Mouse (Mus musculus): ENCODE measurements around the gene 5730596B20Rik. TPM values are rescaled to one million over a fixed set of nuclear protein-coding genes. Genes with fewer than 3 reads are reported as not detected.

The 5730596B20Rik gene
- polyA plus RNA-seq, 1 experiment from 2014 or later = 1.5 TPM

- Histone ChIP-seq H3K36me3 (ENCODE audit: insufficient read depth, low read length) (no peaks in the 10 kb centered on the region), H3K4me1 (ENCODE audit: insufficient read depth, low read depth, low read length) (peaks cover 3% of the 10 kb centered on the region; the same call in 1 of the 2 replicates), H3K4me2 (replicated peaks; ENCODE audit: low read depth, low read length) (peak overlapping the region; percentile 75), H3K9ac (replicated peaks; ENCODE audit: low read depth) (no peak overlapping the region), H3K27me3 (replicated peaks; ENCODE audit: insufficient read depth, low read length) (peaks cover 62% of the 10 kb centered on the region), H3K4me3 (ENCODE audit: low read depth, low read length) (peak overlapping the region; percentile 40), H3K27ac (ENCODE audit: low read length) (no peak overlapping the region), H3K9me3 (ENCODE audit: low read length) (no peaks in the 10 kb centered on the region)
- 44% methylated on average over 12 of the region's 12 CpGs for WGBS
- no peak for TF ChIP-seq EP300 (IDR thresholded peaks at IDR 0.05)
- TF ChIP-seq CTCF (IDR thresholded peaks at IDR 0.05) = no peak
- ATAC-seq (no peak), DNase-seq (ENCODE audit: low spot score) (no peak)
Measured at GRCm38 (mm10) chr6:52209685-52210046, 32.4 kb downstream of the 5730596B20Rik start.

- Histone ChIP-seq H3K9me3 (ENCODE audit: low read length) (no peaks in the 10 kb centered on the region), H3K27me3 (replicated peaks; ENCODE audit: insufficient read depth, low read length) (peaks cover 73% of the 10 kb centered on the region), H3K4me1 (ENCODE audit: insufficient read depth, low read depth, low read length) (peaks cover 3% of the 10 kb centered on the region; the same call in 1 of the 2 replicates), H3K4me2 (replicated peaks; ENCODE audit: low read depth, low read length) (peak overlapping the region; percentile 61), H3K36me3 (ENCODE audit: insufficient read depth, low read length) (no peaks in the 10 kb centered on the region), H3K27ac (ENCODE audit: low read length) (no peak overlapping the region), H3K9ac (replicated peaks; ENCODE audit: low read depth) (no peak overlapping the region), H3K4me3 (ENCODE audit: low read depth, low read length) (peak overlapping the region; percentile 48)
- 3% methylated on average over 37 of the region's 37 CpGs for WGBS
- DNase-seq (ENCODE audit: low spot score) (peak; percentile 87), ATAC-seq (peak; percentile 74)
- peak; percentile 83 for TF ChIP-seq CTCF (IDR thresholded peaks at IDR 0.05)
- TF ChIP-seq EP300 (IDR thresholded peaks at IDR 0.05) = no peak
Measured at GRCm38 (mm10) chr6:52211170-52211935, 34.1 kb downstream of the 5730596B20Rik start.

- ATAC-seq = no peak
- no peak for TF ChIP-seq EP300 (IDR thresholded peaks at IDR 0.05)
- no peak for TF ChIP-seq CTCF (IDR thresholded peaks at IDR 0.05)
- peak overlapping the region; percentile 76; the same call in 1 of the 2 replicates for H3K27ac ChIP-seq (ENCODE audit: low read length)
- no peak overlapping the region for H3K9ac ChIP-seq (replicated peaks; ENCODE audit: low read depth)
- H3K27me3 ChIP-seq (replicated peaks; ENCODE audit: insufficient read depth, low read length) = peaks cover 72% of the 10 kb centered on the region
- H3K4me2 ChIP-seq (replicated peaks; ENCODE audit: low read depth, low read length) = peak overlapping the region; percentile 61
- H3K4me3 ChIP-seq (ENCODE audit: low read depth, low read length) = peak overlapping the region; percentile 48
- H3K36me3 ChIP-seq (ENCODE audit: insufficient read depth, low read length) = no peaks in the 10 kb centered on the region
- H3K4me1 ChIP-seq (ENCODE audit: insufficient read depth, low read depth, low read length) = peaks cover 6% of the 10 kb centered on the region
- 10% methylated on average over 13 of the region's 13 CpGs for WGBS
- no peak for DNase-seq (ENCODE audit: low spot score)
- H3K9me3 ChIP-seq (ENCODE audit: low read length) = no peaks in the 10 kb centered on the region
Measured at GRCm38 (mm10) chr6:52211961-52212360, 34.7 kb downstream of the 5730596B20Rik start.

- Histone ChIP-seq H3K9me3 (ENCODE audit: low read length) (no peaks in the 10 kb centered on the region), H3K4me3 (ENCODE audit: low read depth, low read length) (peak overlapping the region; percentile 48), H3K9ac (replicated peaks; ENCODE audit: low read depth) (0 out of 2 replicates have a peak overlapping the region, but pooled peaks have one; percentile 32), H3K27me3 (replicated peaks; ENCODE audit: insufficient read depth, low read length) (peaks cover 72% of the 10 kb centered on the region), H3K36me3 (ENCODE audit: insufficient read depth, low read length) (no peaks in the 10 kb centered on the region), H3K27ac (ENCODE audit: low read length) (peak overlapping the region; percentile 76), H3K4me1 (ENCODE audit: insufficient read depth, low read depth, low read length) (peaks cover 11% of the 10 kb centered on the region), H3K4me2 (replicated peaks; ENCODE audit: low read depth, low read length) (peak overlapping the region; percentile 61)
- 5% methylated on average over 21 of the region's 22 CpGs for WGBS
- DNase-seq (ENCODE audit: low spot score) (no peak), ATAC-seq (0 out of 2 replicates have a peak, but pooled peaks have one; percentile 10)
- TF ChIP-seq CTCF (IDR thresholded peaks at IDR 0.05) (0 out of 2 replicates have a peak, but pooled peaks have one; percentile 9), EP300 (IDR thresholded peaks at IDR 0.05) (no peak)
Measured at GRCm38 (mm10) chr6:52212556-52213118, 35.3 kb downstream of the 5730596B20Rik start.

GRCm38 (mm10) chr6:52213119-52213986, 36.1 kb downstream of the 5730596B20Rik start, which contains the start of the genes Hoxa3 and Gm28308:
Gene Hoxa3, minus strand, starts transcription at chr6:52213336.
Gene Gm28308, minus strand, starts transcription at chr6:52213339.
- ATAC-seq (peak; percentile 23), DNase-seq (ENCODE audit: low spot score) (peak; percentile 80)
- TF ChIP-seq CTCF (IDR thresholded peaks at IDR 0.05) = no peak
- no peak for TF ChIP-seq EP300 (IDR thresholded peaks at IDR 0.05)
- peaks cover 13% of the 10 kb centered on the region for H3K4me1 ChIP-seq (ENCODE audit: insufficient read depth, low read depth, low read length)
- peak within 1 kb of the TSS; percentile 76 for H3K27ac ChIP-seq (ENCODE audit: low read length)
- H3K4me2 ChIP-seq (replicated peaks; ENCODE audit: low read depth, low read length) = peak within 1 kb of the TSS; percentile 61
- 8% methylated on average over 38 of the region's 38 CpGs for WGBS
- H3K27me3 ChIP-seq (replicated peaks; ENCODE audit: insufficient read depth, low read length) = peaks cover 73% of the 10 kb centered on the region
- H3K36me3 ChIP-seq (ENCODE audit: insufficient read depth, low read length) = no peaks in the 10 kb centered on the region
- 0 out of 2 replicates have a peak within 1 kb of the TSS, but pooled peaks have one; percentile 32 for H3K9ac ChIP-seq (replicated peaks; ENCODE audit: low read depth)
- peak within 1 kb of the TSS; percentile 48 for H3K4me3 ChIP-seq (ENCODE audit: low read depth, low read length)
- no peaks in the 10 kb centered on the region for H3K9me3 ChIP-seq (ENCODE audit: low read length)
